Mouse (Mus musculus) CH12.LX (cell line): Measurements from ENCODE around the gene Timp3. TPM values are rescaled to one million over a fixed set of nuclear protein-coding genes. Genes with fewer than 3 reads are reported as not detected.

Experiments used
- DNase-seq: peaks from one replicate; pipeline ENCODE4 v3.0.0-alpha.2; 2013; ENCODE audit errors: extremely low read depth
- H3K27ac ChIP-seq: 2 replicates; pipeline ENCODE4 v1.5.1; 2012; ENCODE audit warnings: low read depth, mild to moderate bottlenecking, control low read depth, moderate library complexity; ENCODE audit not compliant: insufficient read depth
- H3K27me3 ChIP-seq: replicated peaks from 2 replicates; pipeline ENCODE3; 2012; ENCODE audit warnings: inconsistent platforms
- H3K36me3 ChIP-seq, 2 experiments: replicated peaks in 1 of 2; 2 replicates each; pipeline versions ENCODE3 to v1.6.1; 2012; ENCODE audit warnings: inconsistent platforms in 1 of 2, low read length in 1 of 2, mild to moderate bottlenecking in 1 of 2, mixed read lengths in 1 of 2, moderate library complexity in 1 of 2; ENCODE audit not compliant: control insufficient read depth in 1 of 2, insufficient read depth in 1 of 2
- H3K4me1 ChIP-seq, 2 experiments: 2 replicates each; pipeline ENCODE4 v1.6.1; 2012; ENCODE audit warnings: inconsistent platforms in 1 of 2, moderate library complexity in 1 of 2; ENCODE audit not compliant: insufficient read depth in 2 of 2, control insufficient read depth in 1 of 2
- H3K4me2 ChIP-seq: 2 replicates; pipeline ENCODE4 v1.6.1; 2012; ENCODE audit warnings: low read depth, mild to moderate bottlenecking, control low read depth; ENCODE audit not compliant: poor library complexity, insufficient read depth, severe bottlenecking
- H3K4me3 ChIP-seq, 3 experiments: fragments of 150-350 bp in 1 of 3; sonication (generic) in 1 of 3; replicated peaks in 1 of 3; 2 replicates each; pipeline versions ENCODE3 to v1.5.1; 2011 to 2012; ENCODE audit warnings: low read depth in 2 of 3, low read length in 2 of 3, mild to moderate bottlenecking in 2 of 3, moderate library complexity in 2 of 3, control low read depth in 1 of 3, improper control_type of control experiment in 1 of 3, inconsistent platforms in 1 of 3, mixed read lengths in 1 of 3; ENCODE audit not compliant: poor library complexity in 1 of 3
- H3K79me2 ChIP-seq: replicated peaks from 2 replicates; pipeline ENCODE4 v1.6.1; 2012; ENCODE audit warnings: mild to moderate bottlenecking, moderate library complexity; ENCODE audit not compliant: control insufficient read depth, poor library complexity, insufficient read depth, severe bottlenecking; ENCODE audit errors: extremely low read depth
- H3K9ac ChIP-seq: 2 replicates; pipeline ENCODE4 v1.6.1; 2012; ENCODE audit warnings: low read depth, mild to moderate bottlenecking, control low read depth, moderate library complexity; ENCODE audit not compliant: insufficient read depth
- H3K9me3 ChIP-seq: replicated peaks from 2 replicates; pipeline ENCODE3; 2012; ENCODE audit warnings: low read length, inconsistent platforms, mixed read lengths
- BHLHE40 ChIP-seq: IDR thresholded peaks from 2 replicates; pipeline ENCODE4 v1.6.1; 2011; ENCODE audit warnings: mild to moderate bottlenecking, low read depth, low read length, improper control_type of control experiment
- CHD1 ChIP-seq: IDR thresholded peaks from 2 replicates; pipeline ENCODE4 v1.6.1; 2012; ENCODE audit warnings: low read depth, low read length, improper control_type of control experiment, inconsistent platforms
- CTCF ChIP-seq, 2 experiments: IDR thresholded peaks in 1 of 2; conservative IDR thresholded peaks in 1 of 2; 2 replicates each; pipeline ENCODE4 v1.5.1; 2011 to 2012; ENCODE audit warnings: low read depth in 2 of 2, low read length in 2 of 2, improper control_type of control experiment in 1 of 2, inconsistent platforms in 1 of 2, mild to moderate bottlenecking in 1 of 2, moderate library complexity in 1 of 2
- ETS1 ChIP-seq: conservative IDR thresholded peaks from 2 replicates; pipeline ENCODE4 v1.6.1; 2012; ENCODE audit warnings: low read depth, mild to moderate bottlenecking, inconsistent platforms, low read length, improper control_type of control experiment, moderate library complexity
- GABPA ChIP-seq: IDR thresholded peaks from 2 replicates; pipeline ENCODE4 v1.6.1; 2012; ENCODE audit warnings: low read depth, low read length, improper control_type of control experiment, inconsistent platforms; ENCODE audit not compliant: insufficient replicate concordance
- IRF4 ChIP-seq: IDR thresholded peaks from 2 replicates; pipeline ENCODE4 v1.6.1; 2014; ENCODE audit warnings: low read depth, mild to moderate bottlenecking, inconsistent platforms, low read length, improper control_type of control experiment
- MAX ChIP-seq: IDR thresholded peaks from 2 replicates; pipeline ENCODE4 v1.6.1; 2011; ENCODE audit warnings: low read length, improper control_type of control experiment
- MEF2A ChIP-seq: IDR thresholded peaks from 2 replicates; pipeline ENCODE4 v1.6.1; 2014; ENCODE audit warnings: low read depth, mild to moderate bottlenecking, inconsistent platforms, low read length, improper control_type of control experiment, borderline replicate concordance
- MXI1 ChIP-seq: IDR thresholded peaks from 2 replicates; pipeline ENCODE4 v1.6.1; 2011; ENCODE audit warnings: mild to moderate bottlenecking, low read depth, low read length, improper control_type of control experiment
- MYC ChIP-seq: IDR thresholded peaks from 2 replicates; pipeline ENCODE4 v1.6.1; 2011; ENCODE audit warnings: low read depth, mild to moderate bottlenecking, improper control_type of control experiment, low read length
- NELFE ChIP-seq: IDR thresholded peaks from 2 replicates; pipeline ENCODE4 v1.6.1; 2011; ENCODE audit warnings: low read depth, low read length, improper control_type of control experiment
- NRF1 ChIP-seq: IDR thresholded peaks from 2 replicates; pipeline ENCODE4 v1.6.1; 2014; ENCODE audit warnings: low read depth, mild to moderate bottlenecking, inconsistent platforms, low read length, improper control_type of control experiment, moderate library complexity
- PAX5 ChIP-seq: IDR thresholded peaks from 2 replicates; pipeline ENCODE4 v1.6.1; 2012; ENCODE audit warnings: low read length, inconsistent platforms, mixed read lengths
- POLR2A ChIP-seq: IDR thresholded peaks from 2 replicates; pipeline ENCODE4 v1.6.1; 2011; ENCODE audit warnings: low read depth, mild to moderate bottlenecking, improper control_type of control experiment, low read length
- RAD21 ChIP-seq: IDR thresholded peaks from 2 replicates; pipeline ENCODE4 v1.6.1; 2011; ENCODE audit warnings: low read depth, mild to moderate bottlenecking, low read length, improper control_type of control experiment, moderate library complexity
- RCOR1 ChIP-seq: conservative IDR thresholded peaks from 2 replicates; pipeline ENCODE4 v1.6.1; 2012; ENCODE audit warnings: low read depth, mild to moderate bottlenecking, inconsistent platforms, low read length, improper control_type of control experiment
- SIN3A ChIP-seq: IDR thresholded peaks from 2 replicates; pipeline ENCODE4 v1.6.1; 2012; ENCODE audit warnings: low read length, improper control_type of control experiment, inconsistent platforms
- SMC3 ChIP-seq: IDR thresholded peaks from 2 replicates; pipeline ENCODE4 v1.6.1; 2011; ENCODE audit warnings: low read depth, low read length, improper control_type of control experiment
- TBP ChIP-seq: conservative IDR thresholded peaks from 2 replicates; pipeline ENCODE4 v1.6.1; 2011; ENCODE audit warnings: low read depth, low read length, improper control_type of control experiment
- dilution Hi-C: fragments of 300-500 bp; cut with MboI; formaldehyde crosslinking; loops from 2 replicates; pipeline ENCODE4 v1.14.3; 2020; ENCODE audit warnings: low sequenced_read_pairs; ENCODE audit not compliant: extremely low pct_unique_long_range_greater_than_20kb, extremely low pct_ligation_motif_present
- in situ Hi-C: fragments of 300-500 bp; cut with MboI; formaldehyde crosslinking; loops from 3 replicates; pipeline ENCODE4 v1.14.3; 2019; ENCODE audit warnings: low sequenced_read_pairs, low pct_ligation_motif_present, low pct_unique_long_range_greater_than_20kb, mixed read lengths
- polyA plus RNA-seq: library from polyadenylated mRNA; unstranded; fragments of >175 nt; gene quantifications from 2 replicates; pipeline ENCODE4 v1.2.1, GENCODE M21; 2012; ENCODE audit warnings: low read depth; ENCODE audit not compliant: insufficient read length
- total RNA-seq, 2 experiments: library from RNA; depleted of rRNA; stranded (reverse); fragments of 300-350 nt in 1 of 2; fragments of >200 nt in 1 of 2; gene quantifications; 2 replicates each; pipeline ENCODE4 v1.2.3; 2012 to 2014

Timp3 gene
- total and polyA plus RNA-seq, 3 experiments = 0.09 to 0.17 TPM; not detected in 1

DNA sequence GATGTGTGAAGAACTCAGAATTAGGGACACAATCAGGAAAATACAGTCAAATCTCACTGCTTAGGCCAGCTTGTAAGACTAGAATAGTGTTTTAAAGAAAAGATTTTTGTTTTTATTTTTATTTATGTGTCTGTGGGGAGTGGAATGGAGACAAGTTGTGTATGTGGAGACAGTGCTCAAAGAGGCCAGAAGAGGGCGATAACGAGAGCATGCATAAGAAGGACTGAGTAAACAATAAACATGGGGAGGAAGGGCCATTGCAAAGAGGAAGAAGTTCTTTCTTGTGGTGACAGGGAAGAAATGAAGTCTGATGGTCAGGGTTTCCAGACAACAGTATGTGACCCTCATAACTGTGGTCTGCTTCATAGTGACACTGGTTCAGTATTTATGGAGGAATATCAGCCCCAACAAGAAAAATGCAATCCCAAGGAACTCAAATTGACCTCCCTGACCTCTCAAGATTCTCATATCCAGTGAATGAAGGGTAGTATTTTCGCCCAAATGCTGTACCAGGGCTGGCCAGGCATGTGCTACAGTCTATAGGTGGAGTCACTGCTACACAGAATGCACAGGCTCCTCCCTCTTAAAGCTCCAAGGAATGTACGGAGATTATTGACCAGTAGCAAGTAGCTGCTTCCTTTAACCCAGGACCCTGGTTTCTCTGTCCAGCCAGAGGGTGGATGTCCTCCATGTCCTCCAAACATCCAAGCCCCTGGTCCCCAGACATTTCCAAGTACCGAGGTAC lies 56.8 kb downstream of the Timp3 start:
- Histone ChIP-seq H3K36me3 (peaks cover 2 to 33% of the 10 kb centered on the region in 2 experiments), H3K9me3 (no peaks in the 10 kb centered on the region), H3K4me2 (no peak overlapping the region), H3K27me3 (no peaks in the 10 kb centered on the region), H3K9ac (no peak overlapping the region), H3K4me1 (peaks cover 0 to 1% of the 10 kb centered on the region in 2 experiments; a peak in 2 of 4 replicates), H3K79me2 (no peaks in the 10 kb centered on the region), H3K4me3 (no peak overlapping the region), H3K27ac (no peak overlapping the region)
- DNase-seq = peak; percentile 43
- in situ Hi-C loops (no loop called here), dilution Hi-C loops (no loop called here)
- TF ChIP-seq GABPA (no peak), BHLHE40 (no peak), RAD21 (peak; percentile 24), CHD1 (no peak), MAX (no peak), ETS1 (no peak), NRF1 (no peak), CTCF (conservative IDR thresholded peaks at IDR 0.05 in 1 of 2, IDR thresholded peaks at IDR 0.05 in 1 of 2; ENCODE audit: low read depth in 2 of 2, low read length in 2 of 2) (peak; percentile 49 to 63), RCOR1 (no peak), POLR2A (no peak), MEF2A (no peak), MXI1 (no peak), SMC3 (peak; percentile 57), IRF4 (no peak), NELFE (no peak), PAX5 (no peak)

DNA sequence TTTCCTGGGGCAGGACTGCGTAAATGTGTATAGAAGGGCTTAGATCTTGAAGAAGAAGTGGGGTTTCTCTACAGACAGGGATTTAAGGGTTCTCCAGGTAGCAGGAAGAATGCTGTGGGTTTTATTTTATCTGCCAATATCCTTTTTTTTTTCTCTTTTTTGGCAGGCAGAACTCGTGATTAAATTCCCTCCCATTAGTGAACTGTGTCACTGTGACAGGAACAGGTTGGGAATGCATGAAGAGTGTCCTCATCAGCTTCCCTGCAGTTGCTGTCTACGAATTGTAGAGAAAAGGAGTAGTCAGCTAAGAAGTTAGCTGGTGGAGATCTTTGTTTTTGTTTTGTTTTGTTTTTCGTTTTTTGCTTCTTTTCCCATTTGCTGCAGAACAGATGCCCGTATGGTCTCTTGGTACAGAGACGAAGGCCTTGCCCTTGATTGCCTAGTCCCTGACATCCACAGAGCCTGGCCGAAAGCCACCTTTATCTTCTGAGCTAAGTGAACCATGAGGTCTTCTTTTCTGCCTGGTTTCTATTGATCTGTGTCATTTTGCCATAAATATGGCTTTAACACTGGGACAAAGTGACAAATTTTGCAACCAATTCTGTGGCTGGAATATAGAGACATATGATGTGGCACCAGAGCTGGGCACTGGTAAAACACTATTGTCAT lies 58.3 kb downstream of the Timp3 start:
- no peaks in the 10 kb centered on the region for H3K9me3 ChIP-seq
- no peak for DNase-seq
- in situ Hi-C loops = no loop called here
- no peak overlapping the region for H3K4me3 ChIP-seq
- H3K79me2 ChIP-seq = no peaks in the 10 kb centered on the region
- H3K9ac ChIP-seq = no peak overlapping the region
- H3K36me3 ChIP-seq = peaks cover 0 to 19% of the 10 kb centered on the region in 2 experiments
- no peak overlapping the region for H3K27ac ChIP-seq
- peaks cover 3 to 16% of the 10 kb centered on the region in 2 experiments; a peak in 2 of 4 replicates for H3K4me1 ChIP-seq
- dilution Hi-C loops = no loop called here
- no peak overlapping the region for H3K4me2 ChIP-seq
- TF ChIP-seq MYC = no peak
- no peak for TF ChIP-seq TBP
- no peak for TF ChIP-seq SIN3A
- no peaks in the 10 kb centered on the region for H3K27me3 ChIP-seq
